Mouse (Mus musculus) T-helper 2 cell (primary cell): Measurements from ENCODE around the gene Lrrc4b.

ENCODE experiments used
- in situ Hi-C: fragments of 300-600 bp; cut with MboI, MseI; formaldehyde crosslinking; loops from one replicate; pipeline ENCODE4 v1.15.1; 2025; ENCODE audit warnings: high pct_unique_total_duplicates

Gene Lrrc4b

DNA sequence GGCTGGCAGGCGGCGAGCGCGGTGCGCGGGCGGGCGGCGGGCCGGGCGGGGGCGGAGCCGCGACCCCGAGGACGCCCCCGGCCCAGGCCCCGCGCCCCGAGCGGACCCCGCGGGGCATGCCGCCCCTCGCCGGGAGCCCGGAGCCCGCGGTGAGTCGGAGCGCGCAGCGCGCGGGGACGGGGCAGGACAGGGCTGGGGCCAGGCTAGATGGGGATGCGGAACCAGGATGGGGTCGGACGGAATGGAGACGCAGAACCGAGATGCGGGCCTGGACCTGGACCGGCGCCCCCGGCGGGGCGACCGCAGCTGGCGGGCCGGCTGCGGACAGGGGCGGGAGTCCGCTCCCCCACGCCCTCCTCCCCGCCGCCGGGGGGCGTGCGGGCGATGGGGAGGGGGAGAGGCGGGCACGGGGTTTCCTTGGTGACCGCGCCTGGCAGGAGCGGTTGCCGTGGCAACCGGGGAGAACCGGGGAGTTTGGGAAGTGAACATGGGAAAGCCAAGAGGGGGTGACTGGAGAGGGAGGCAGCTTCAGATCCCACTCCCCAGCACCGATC lies at the start of gene Lrrc4b:
Gene Lrrc4b (plus strand): TSS at position 51 of the 554 bp plus-strand sequence.
- in situ Hi-C loops: no loop called here

- in situ Hi-C loops: no loop called here
Observed at GRCm38 (mm10) chr7:44382541-44382940, 46.3 kb upstream of the Lrrc4b start.

DNA sequence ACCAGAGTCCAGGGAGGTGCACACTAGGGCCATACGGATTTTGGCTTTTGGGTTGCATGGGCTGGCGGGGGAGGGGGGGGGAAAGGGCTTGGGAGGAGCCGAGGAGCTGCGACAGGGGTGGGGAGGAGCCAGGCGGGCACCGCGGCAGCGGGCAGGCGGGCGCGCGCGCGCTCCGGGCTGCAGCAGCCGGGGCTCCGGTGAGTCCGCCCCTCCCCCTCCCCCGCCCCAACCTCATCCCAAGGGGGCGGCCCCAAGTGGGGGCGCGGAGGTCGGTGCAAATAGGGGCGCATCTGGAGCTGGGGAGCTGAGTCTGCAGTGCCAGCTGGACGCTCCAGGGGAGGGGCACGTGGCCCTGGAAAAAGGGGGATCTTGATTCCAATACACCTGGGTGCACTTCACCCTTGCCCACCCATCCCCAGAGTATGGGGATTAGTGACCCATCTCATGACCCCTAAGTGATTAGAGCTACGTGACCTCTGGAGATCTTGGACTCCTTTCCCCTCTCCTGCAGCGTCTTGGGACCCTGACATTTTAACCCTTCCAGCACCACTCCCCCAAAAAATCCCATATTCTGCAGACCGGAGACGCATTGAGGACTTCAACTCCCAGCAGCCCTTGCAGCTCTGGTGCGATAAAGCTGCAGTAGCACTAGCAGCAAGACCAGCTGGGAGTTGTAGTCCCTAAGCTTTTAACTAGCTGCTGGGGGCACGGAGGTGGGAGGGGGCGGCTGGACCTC lies 44.7 kb upstream of the Lrrc4b start, which contains the start of gene Syt3:
Gene Syt3 (plus strand): TSS at position 123 of the 736 bp plus-strand sequence.
- in situ Hi-C loops: no loop called here

DNA sequence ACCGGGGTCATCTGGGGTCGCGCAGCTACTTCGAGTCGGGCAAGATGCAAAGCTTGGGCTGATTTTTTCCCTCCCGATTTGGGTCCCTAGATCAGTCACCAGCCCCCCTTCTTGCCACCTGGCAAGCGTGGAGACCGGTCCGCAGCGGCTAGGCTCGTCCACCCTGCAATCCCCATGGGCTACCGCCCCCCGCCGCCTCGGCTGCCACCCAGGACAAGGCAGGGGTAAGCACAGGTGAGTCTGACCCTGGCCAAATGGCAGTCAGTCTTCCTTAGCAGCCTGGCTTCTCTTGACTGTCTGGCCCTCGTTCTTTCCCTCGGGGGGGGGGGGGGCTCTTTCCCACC lies 44.1 kb upstream of the Lrrc4b start:
- in situ Hi-C loops: no loop called here

- in situ Hi-C loops: no loop called here
Observed at GRCm38 (mm10) chr7:44385720-44386119, 43.1 kb upstream of the Lrrc4b start, which contains the start of gene 1700008O03Rik. Gene 1700008O03Rik (minus strand): TSS chr7:44385820.

GRCm38 (mm10) chr7:44391831-44392230 lies 37.0 kb upstream of the Lrrc4b start:
- in situ Hi-C loops: no loop called here

GRCm38 (mm10) chr7:44392341-44392740 lies 36.5 kb upstream of the Lrrc4b start:
- in situ Hi-C loops: no loop called here

DNA sequence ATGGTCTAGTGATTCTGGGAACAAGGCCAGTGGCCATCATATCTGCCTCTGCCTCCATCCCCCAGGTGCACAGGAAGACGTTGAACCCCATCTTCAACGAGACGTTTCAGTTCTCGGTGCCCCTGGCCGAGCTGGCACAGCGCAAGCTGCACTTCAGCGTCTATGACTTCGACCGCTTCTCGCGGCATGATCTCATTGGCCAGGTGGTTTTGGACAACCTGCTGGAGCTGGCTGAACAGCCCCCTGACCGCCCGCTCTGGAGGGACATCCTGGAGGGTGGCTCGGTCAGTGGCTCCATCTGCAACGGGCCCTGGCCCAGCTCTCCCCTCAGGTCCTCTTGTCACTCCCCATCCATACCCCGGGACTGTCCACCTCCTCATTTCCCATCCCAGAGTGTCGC lies 35.5 kb upstream of the Lrrc4b start:
- in situ Hi-C loops: no loop called here

- in situ Hi-C loops: no loop called here
Observed at GRCm38 (mm10) chr7:44398570-44398969, 30.2 kb upstream of the Lrrc4b start.

DNA sequence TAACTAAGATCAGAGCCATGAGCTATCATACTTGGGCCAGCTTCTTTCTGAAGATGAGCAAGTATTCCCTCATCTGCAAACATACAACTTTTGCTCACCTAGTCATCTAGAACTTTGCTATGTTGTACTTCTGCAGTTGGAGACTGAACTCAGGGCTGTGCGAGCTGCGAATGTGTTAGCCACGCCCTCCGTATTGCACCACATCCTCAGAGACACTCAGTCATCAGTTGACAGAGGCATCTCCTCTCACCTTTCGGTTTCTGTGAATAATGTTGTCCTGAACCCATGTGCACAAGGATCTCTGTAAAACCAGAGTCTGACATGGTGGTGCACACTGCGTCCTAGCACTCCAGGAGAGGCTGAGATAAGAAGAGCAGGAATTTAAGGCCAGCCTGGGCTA lies 27.1 kb upstream of the Lrrc4b start:
- in situ Hi-C loops: loop anchor here (5.0 kb wide), 1 partner anchor 66 kb away; the partner anchor contains the start of genes Aspdh and Josd2

DNA sequence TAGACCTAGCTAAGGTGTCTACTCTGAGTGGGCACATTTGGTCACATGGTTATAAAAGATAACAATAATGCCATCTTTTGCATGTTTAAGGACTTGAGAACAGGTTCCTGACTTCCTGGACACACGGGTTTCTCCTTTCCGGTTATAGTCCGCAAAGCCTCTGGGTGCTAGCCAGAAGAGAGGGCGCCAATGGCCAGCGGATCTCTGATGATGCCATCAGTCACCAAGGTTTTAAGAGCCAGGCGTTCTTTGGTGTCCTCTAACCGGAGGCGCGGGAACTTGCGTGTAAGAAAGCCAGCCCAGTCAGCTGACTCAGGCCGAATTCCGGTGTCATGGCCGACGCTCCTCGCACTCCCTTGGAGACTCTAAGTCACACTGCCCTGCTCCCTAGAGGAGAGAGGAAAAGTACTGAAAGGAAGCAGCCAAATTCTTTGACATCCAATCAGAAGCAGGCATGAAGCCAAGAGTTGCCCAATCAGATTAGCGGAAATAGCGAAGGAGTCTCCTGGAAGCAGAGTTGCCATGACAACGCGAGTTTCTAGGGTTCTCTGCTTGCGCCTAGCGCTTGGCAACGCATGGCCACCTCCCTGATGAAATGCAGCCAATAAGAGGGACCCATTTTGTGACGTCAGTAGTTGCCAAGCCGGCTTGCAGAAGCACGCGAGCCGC lies 23.3 kb upstream of the Lrrc4b start:
- in situ Hi-C loops: no loop called here

- in situ Hi-C loops: no loop called here
Observed at GRCm38 (mm10) chr7:44406015-44406355, 22.8 kb upstream of the Lrrc4b start.

DNA sequence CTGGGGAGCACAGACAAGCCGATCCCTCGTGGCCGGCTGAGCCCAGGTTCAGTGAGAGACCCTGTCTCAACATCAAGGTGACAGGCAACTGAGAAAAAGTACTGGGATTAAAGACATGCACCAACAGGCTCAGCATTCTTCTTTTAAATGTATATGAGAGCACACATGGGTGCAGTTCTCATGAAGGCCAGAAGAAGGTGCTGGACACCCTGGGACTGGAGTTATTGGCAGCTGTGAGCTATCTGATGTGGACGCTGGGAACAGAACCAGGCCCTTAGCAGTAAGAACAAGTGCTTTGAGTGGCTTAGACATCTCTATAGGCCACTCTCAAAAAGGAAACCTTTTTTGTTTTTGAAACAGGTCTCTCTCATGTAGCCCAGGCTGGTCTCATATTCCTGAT lies 17.7 kb upstream of the Lrrc4b start:
- in situ Hi-C loops: no loop called here

GRCm38 (mm10) chr7:44413307-44413706 lies 15.5 kb upstream of the Lrrc4b start:
- in situ Hi-C loops: no loop called here

- in situ Hi-C loops: no loop called here
Observed at GRCm38 (mm10) chr7:44427666-44428065, 1.2 kb upstream of the Lrrc4b start.

GRCm38 (mm10) chr7:44428171-44428950 lies 457 bp upstream of the Lrrc4b start:
- in situ Hi-C loops: no loop called here

- in situ Hi-C loops: no loop called here
Observed at GRCm38 (mm10) chr7:44429534-44430488, 993 bp downstream of the Lrrc4b start.

- in situ Hi-C loops: no loop called here
Observed at GRCm38 (mm10) chr7:44432550-44432949, 3.7 kb downstream of the Lrrc4b start.

- in situ Hi-C loops: no loop called here
Observed at GRCm38 (mm10) chr7:44433371-44433770, 4.6 kb downstream of the Lrrc4b start.

DNA sequence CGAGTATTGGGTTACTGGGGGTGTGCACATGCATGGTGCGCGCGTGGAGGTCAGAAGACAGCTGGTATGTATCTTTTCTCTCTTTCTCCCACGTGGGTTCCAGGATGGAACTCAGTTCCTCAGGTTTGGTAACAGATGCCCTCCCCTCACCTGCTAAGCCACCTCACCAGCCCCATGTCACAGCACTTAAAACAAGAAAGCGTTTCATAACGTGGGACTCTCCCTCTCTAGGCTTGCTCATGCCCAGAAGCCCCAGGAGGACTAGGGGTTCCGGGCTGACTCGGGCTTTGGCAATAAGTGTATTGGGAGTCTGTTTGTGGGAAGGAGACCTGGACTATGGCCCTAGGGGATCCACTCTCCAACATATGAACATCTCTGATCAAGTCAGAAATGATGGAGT lies 5.3 kb downstream of the Lrrc4b start:
- in situ Hi-C loops: no loop called here

DNA sequence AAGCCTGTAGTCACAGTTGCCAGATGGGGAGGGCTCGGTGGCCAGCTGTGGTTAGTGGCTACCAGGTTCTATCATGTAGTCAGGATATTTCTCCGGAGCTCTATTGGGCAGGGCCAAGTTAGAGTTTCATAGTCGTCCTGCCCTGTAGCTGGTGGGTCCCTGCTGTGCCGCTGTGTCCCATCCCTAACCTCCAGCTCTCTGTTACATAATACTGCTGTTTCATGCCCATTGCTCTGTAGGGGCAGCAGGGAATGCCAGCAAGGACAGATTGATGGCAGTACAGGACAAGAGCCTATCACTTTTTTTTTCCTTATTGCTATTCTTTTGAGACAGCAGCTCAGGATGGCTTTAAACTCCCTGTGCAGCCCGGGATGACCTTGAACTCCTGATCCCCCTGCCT lies 7.0 kb downstream of the Lrrc4b start:
- in situ Hi-C loops: loop anchor here (5.0 kb wide), 1 partner anchor 103 kb away; no protein-coding TSS in a partner anchor
